Mouse (Mus musculus) retina, embryonic 14.5 days (tissue): Measurements from ENCODE around the gene Pramel4.
"Not testable (repeated sequence)": the region's sequence is repeated elsewhere in the genome, so short reads cannot be mapped to it uniquely, and the experiment has no call there.

ENCODE experiments used
- DNase-seq: peaks from one replicate; pipeline ENCODE4 v3.0.0-alpha.2; 2015; ENCODE audit warnings: low spot score

Pramel4 gene

DNA sequence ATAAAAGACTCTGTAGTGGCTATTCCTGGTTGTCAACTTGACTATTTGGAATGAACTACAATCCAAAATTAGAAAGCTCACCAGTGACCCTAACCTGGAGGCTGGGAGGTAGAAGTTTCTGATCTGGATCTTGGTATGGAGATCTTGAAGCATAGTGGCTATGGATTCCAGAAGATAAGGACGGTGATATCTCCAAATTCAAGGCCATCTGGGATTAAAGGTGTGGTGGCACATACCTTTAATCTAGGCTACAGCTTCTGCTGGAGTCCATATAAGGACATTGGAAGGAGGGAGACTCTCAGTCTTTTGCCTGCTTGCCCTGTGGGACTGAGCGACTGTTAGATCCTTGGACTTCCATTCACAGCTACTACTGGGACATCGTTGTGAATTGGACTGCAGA lies at the start of gene Pramel4:
Pramel4 (plus strand) TSS at position 301 of the 400 bp plus-strand sequence.
- not testable (repeated sequence) for DNase-seq

DNA sequence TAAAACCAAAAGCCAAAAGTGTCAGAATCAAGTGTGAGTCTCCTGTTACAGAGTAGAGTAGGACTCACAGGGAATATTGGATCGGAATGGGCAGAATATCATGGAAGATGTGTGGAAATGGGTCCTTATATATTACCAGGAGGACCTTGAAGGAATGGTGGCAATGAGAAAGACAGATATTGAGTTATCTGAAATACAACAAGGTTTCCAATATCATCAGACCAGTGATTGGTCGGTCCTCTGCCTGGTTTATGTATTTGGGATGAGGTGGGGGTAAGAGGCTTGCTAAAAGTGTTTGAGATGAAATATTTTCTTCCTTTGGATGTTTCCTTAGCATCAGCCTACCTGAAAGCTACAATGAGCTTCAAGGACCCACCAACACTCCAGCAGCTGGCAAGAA lies 47.2 kb downstream of the Pramel4 start, which contains the start of gene Gm13102:
Gm13102 (plus strand) TSS at position 301 of the 400 bp plus-strand sequence.
- not testable (repeated sequence) for DNase-seq
